Comparison of ENCODE assay signal across 17 mouse cellular contexts in genomic region chr19:10034356-10034755, GRCm38 (mm10). TPM values are rescaled to one million over a fixed set of nuclear protein-coding genes. Genes with fewer than 3 reads are reported as not detected.
DNase-seq lines count a peak whose midpoint lies in the region; ATAC-seq and TF ChIP-seq lines count a peak whose summit lies in the region.
"Had no signal": no experiment of that assay in that cellular context is flagged by ENCODE, and none has a peak within 500 bp of the region (broad histone marks: within the 10 kb centered on the region; RNA-seq: fewer than 3 reads in every experiment).

No protein-coding gene starts in this region.

- no peak for TF ChIP-seq CTCF in gastrocnemius, adult 2 months (IDR thresholded peaks at IDR 0.05)

- peak overlapping the region; percentile 8; the same call in 1 of the 2 replicates for H3K27ac ChIP-seq in gastrocnemius, adult 2 months
- no peak overlapping the region for H3K27ac ChIP-seq in liver, embryonic 13.5 days
- no peak overlapping the region for H3K27ac ChIP-seq in liver, embryonic 11.5 days (ENCODE audit: low read depth, low read length)
- no peak overlapping the region for H3K27ac ChIP-seq in midbrain, embryonic 12.5 days (replicated peaks)
- H3K27ac ChIP-seq in midbrain, embryonic 15.5 days = no peak overlapping the region
- H3K27ac ChIP-seq: embryonic facial prominence, embryonic 12.5 days; forebrain, embryonic 13.5 days; intestine, embryonic 15.5 days; kidney, embryonic 15.5 days; neural tube, embryonic 12.5 days had no signal

- H3K27me3 ChIP-seq in liver, embryonic 13.5 days = no peaks in the 10 kb centered on the region
- H3K27me3 ChIP-seq in liver, embryonic 11.5 days (replicated peaks; ENCODE audit: control insufficient read depth, insufficient read depth, low read length) = no peaks in the 10 kb centered on the region
- no peaks in the 10 kb centered on the region for H3K27me3 ChIP-seq in midbrain, embryonic 12.5 days
- no peaks in the 10 kb centered on the region for H3K27me3 ChIP-seq in midbrain, embryonic 15.5 days (replicated peaks)
- H3K27me3 ChIP-seq: embryonic facial prominence, embryonic 12.5 days; intestine, embryonic 15.5 days; kidney, embryonic 15.5 days; neural tube, embryonic 12.5 days had no signal

- H3K36me3 ChIP-seq in liver, embryonic 13.5 days = peaks cover 96% of the 10 kb centered on the region
- H3K36me3 ChIP-seq in liver, embryonic 11.5 days (ENCODE audit: control insufficient read depth, insufficient read depth, low read length) = peaks cover 5% of the 10 kb centered on the region
- H3K36me3 ChIP-seq in midbrain, embryonic 12.5 days = no peaks in the 10 kb centered on the region
- H3K36me3 ChIP-seq in midbrain, embryonic 15.5 days (replicated peaks) = no peaks in the 10 kb centered on the region
- H3K36me3 ChIP-seq: intestine, embryonic 15.5 days; neural tube, embryonic 12.5 days had no signal

- peak; percentile 21 for ATAC-seq in liver, embryonic 13.5 days (ENCODE audit: low read depth)
- ATAC-seq in liver, embryonic 11.5 days (replicated peaks; ENCODE audit: low FRiP score) = no peak
- ATAC-seq in midbrain, embryonic 12.5 days (ENCODE audit: low FRiP score, low read depth) = peak; percentile 10; the same call in 1 of the 2 replicates
- ATAC-seq in midbrain, embryonic 15.5 days (replicated peaks) = no peak

- peaks cover 54% of the 10 kb centered on the region for H3K4me1 ChIP-seq in liver, embryonic 13.5 days (replicated peaks)
- no peaks in the 10 kb centered on the region for H3K4me1 ChIP-seq in liver, embryonic 11.5 days (replicated peaks; ENCODE audit: control insufficient read depth, insufficient read depth, low read length)
- no peaks in the 10 kb centered on the region for H3K4me1 ChIP-seq in midbrain, embryonic 12.5 days
- H3K4me1 ChIP-seq in midbrain, embryonic 15.5 days = no peaks in the 10 kb centered on the region
- H3K4me1 ChIP-seq: neural tube, embryonic 12.5 days had no signal

- no peak overlapping the region for H3K4me2 ChIP-seq in liver, embryonic 13.5 days
- no peak overlapping the region for H3K4me2 ChIP-seq in liver, embryonic 11.5 days
- H3K4me2 ChIP-seq in midbrain, embryonic 12.5 days (replicated peaks) = no peak overlapping the region
- no peak overlapping the region for H3K4me2 ChIP-seq in midbrain, embryonic 15.5 days
- H3K4me2 ChIP-seq: embryonic facial prominence, embryonic 12.5 days; forebrain, embryonic 13.5 days; heart, embryonic 11.5 days; intestine, embryonic 15.5 days; kidney, embryonic 15.5 days; neural tube, embryonic 12.5 days had no signal

- H3K9ac ChIP-seq in liver, embryonic 13.5 days = 0 out of 2 replicates have a peak overlapping the region, but pooled peaks have one; percentile 9
- no peak overlapping the region for H3K9ac ChIP-seq in liver, embryonic 11.5 days (ENCODE audit: low read depth, low read length)
- no peak overlapping the region for H3K9ac ChIP-seq in midbrain, embryonic 12.5 days (replicated peaks)
- no peak overlapping the region for H3K9ac ChIP-seq in midbrain, embryonic 15.5 days
- H3K9ac ChIP-seq: embryonic facial prominence, embryonic 12.5 days; forebrain, embryonic 13.5 days; intestine, embryonic 15.5 days; kidney, embryonic 15.5 days; neural tube, embryonic 12.5 days had no signal

- intact Hi-C loops in gastrocnemius, adult 2 months (cut with DNase I) = loop anchor here (1.0 to 2.0 kb wide), 2 partner anchors 34 to 118 kb away; no protein-coding TSS in a partner anchor
- intact Hi-C loops in gastrocnemius, postnatal 14 days (cut with DNase I; ENCODE audit: low total_unique reads) = loop anchor here (2.0 to 5.0 kb wide), 2 partner anchors 34 to 117 kb away; partner anchors contain the start of genes Best1 and Rab3il1

- DNase-seq in gastrocnemius, adult 2 months = no peak
- DNase-seq in gastrocnemius, postnatal 14 days = no peak
- DNase-seq in liver, embryonic 13.5 days = no peak
- DNase-seq in liver, embryonic 11.5 days (ENCODE audit: low spot score) = no peak
- no peak for DNase-seq in kidney, adult 9 months

- H3K4me3 ChIP-seq in gastrocnemius, adult 2 months = no peak overlapping the region
- no peak overlapping the region for H3K4me3 ChIP-seq in liver, embryonic 13.5 days (replicated peaks)
- H3K4me3 ChIP-seq in liver, embryonic 11.5 days (ENCODE audit: low read depth, low read length) = no peak overlapping the region
- no peak overlapping the region for H3K4me3 ChIP-seq in midbrain, embryonic 12.5 days
- no peak overlapping the region for H3K4me3 ChIP-seq in midbrain, embryonic 15.5 days
- H3K4me3 ChIP-seq: embryonic facial prominence, embryonic 12.5 days; erythroblast, embryonic 14.5 days; forebrain, embryonic 13.5 days; intestine, embryonic 15.5 days; kidney, embryonic 15.5 days; megakaryocyte, embryonic 14.5 days; neural tube, embryonic 12.5 days had no signal

- H3K9me3 ChIP-seq in liver, embryonic 13.5 days (replicated peaks) = no peaks in the 10 kb centered on the region
- H3K9me3 ChIP-seq in liver, embryonic 11.5 days (ENCODE audit: control insufficient read depth, low read length) = no peaks in the 10 kb centered on the region
- no peaks in the 10 kb centered on the region for H3K9me3 ChIP-seq in midbrain, embryonic 12.5 days
- H3K9me3 ChIP-seq in midbrain, embryonic 15.5 days = no peaks in the 10 kb centered on the region
- H3K9me3 ChIP-seq: embryonic facial prominence, embryonic 12.5 days; forebrain, embryonic 13.5 days; intestine, embryonic 15.5 days; kidney, embryonic 15.5 days; megakaryocyte, embryonic 14.5 days; neural tube, embryonic 12.5 days had no signal

- WGBS in liver, embryonic 13.5 days (ENCODE audit: insufficient replicate concordance) = 89% methylated on average over 5 of the region's 5 CpGs
- 87% methylated on average over 5 of the region's 5 CpGs for WGBS in liver, embryonic 11.5 days
- WGBS in midbrain, embryonic 12.5 days = 59% methylated on average over 5 of the region's 5 CpGs
- 76% methylated on average over 5 of the region's 5 CpGs for WGBS in midbrain, embryonic 15.5 days

RNA-seq across cellular contexts. Expression of gene Fads3, which starts 7.0 kb away (rescaled TPM):
- 1 to 10 TPM; 2.2 to 2.3 TPM for total RNA-seq in gastrocnemius, adult 2 months (2021)
- total RNA-seq in gastrocnemius, postnatal 14 days (2021) = 1 to 10 TPM; 5.4 to 6.0 TPM
- 5.3 and 7.3 TPM in 2 replicates for polyA plus RNA-seq in liver, embryonic 13.5 days (2015; fragmentation: Nextera tagmentation; extraction: Ambion mirVana)
- polyA plus RNA-seq in liver, embryonic 11.5 days (2014; fragmentation: Nextera tagmentation; extraction: Ambion mirVana) = 7.2 and 7.3 TPM in 2 replicates
- 9.6 and 10.7 TPM in 2 replicates for polyA plus RNA-seq in midbrain, embryonic 12.5 days (2016; fragmentation: Nextera tagmentation; extraction: Ambion mirVana)
- polyA plus RNA-seq in midbrain, embryonic 15.5 days (2015; fragmentation: Nextera tagmentation; extraction: Ambion mirVana) = 25.8 and 27.1 TPM in 2 replicates

RNA-seq across cellular contexts. Expression of gene Rab3il1, which starts 32.9 kb away (rescaled TPM):
- 1 to 10 TPM; 4.0 to 4.7 TPM for total RNA-seq in gastrocnemius, adult 2 months (2021)
- 10 to 100 TPM in 1 of 2 experiments, 1 to 10 TPM in 1; 7.4 to 11.6 TPM for total RNA-seq in gastrocnemius, postnatal 14 days (2021)
- 196 and 207 TPM in 2 replicates for polyA plus RNA-seq in liver, embryonic 13.5 days (2015; fragmentation: Nextera tagmentation; extraction: Ambion mirVana)
- polyA plus RNA-seq in liver, embryonic 11.5 days (2014; fragmentation: Nextera tagmentation; extraction: Ambion mirVana) = 133 and 137 TPM in 2 replicates
- 28.2 and 34.2 TPM in 2 replicates for polyA plus RNA-seq in midbrain, embryonic 12.5 days (2016; fragmentation: Nextera tagmentation; extraction: Ambion mirVana)
- polyA plus RNA-seq in midbrain, embryonic 15.5 days (2015; fragmentation: Nextera tagmentation; extraction: Ambion mirVana) = 24.5 and 29.2 TPM in 2 replicates

RNA-seq across cellular contexts. Expression of gene Best1, which starts 32.9 kb away (rescaled TPM):
- under 1 TPM; 0.28 to 0.46 TPM for total RNA-seq in gastrocnemius, adult 2 months (2021)
- total RNA-seq in gastrocnemius, postnatal 14 days (2021) = under 1 TPM; 0.29 to 0.41 TPM
- polyA plus RNA-seq in liver, embryonic 13.5 days (2015; fragmentation: Nextera tagmentation; extraction: Ambion mirVana) = 0.17 and 0.20 TPM in 2 replicates
- polyA plus RNA-seq in liver, embryonic 11.5 days (2014; fragmentation: Nextera tagmentation; extraction: Ambion mirVana) = 0.31 and 0.59 TPM in 2 replicates
- 1.1 TPM in 2 replicates for polyA plus RNA-seq in midbrain, embryonic 12.5 days (2016; fragmentation: Nextera tagmentation; extraction: Ambion mirVana)
- 1.7 and 3.2 TPM in 2 replicates for polyA plus RNA-seq in midbrain, embryonic 15.5 days (2015; fragmentation: Nextera tagmentation; extraction: Ambion mirVana)
- total RNA-seq: granulocyte monocyte progenitor cell, adult 5-6 weeks; MEL had no signal
- polyA plus RNA-seq: erythroblast, embryonic 14.5 days had no signal

RNA-seq across cellular contexts. Expression of gene Fth1, which starts 54.0 kb away (rescaled TPM):
- total RNA-seq in gastrocnemius, adult 2 months (2021) = 1,000 to 10,000 TPM; 2,168 to 2,432 TPM
- total RNA-seq in gastrocnemius, postnatal 14 days (2021) = 1,000 to 10,000 TPM; 2,162 to 2,185 TPM
- 5,062 and 5,153 TPM in 2 replicates for polyA plus RNA-seq in liver, embryonic 13.5 days (2015; fragmentation: Nextera tagmentation; extraction: Ambion mirVana)
- 3,796 and 3,887 TPM in 2 replicates for polyA plus RNA-seq in liver, embryonic 11.5 days (2014; fragmentation: Nextera tagmentation; extraction: Ambion mirVana)
- 1,351 and 1,421 TPM in 2 replicates for polyA plus RNA-seq in midbrain, embryonic 12.5 days (2016; fragmentation: Nextera tagmentation; extraction: Ambion mirVana)
- polyA plus RNA-seq in midbrain, embryonic 15.5 days (2015; fragmentation: Nextera tagmentation; extraction: Ambion mirVana) = 1,452 and 1,467 TPM in 2 replicates

Comparison
In these comparisons a context has a peak if more than half of its experiments do, and no peak if none do; other contexts are left out.
1. ATAC-seq: peak in liver, embryonic 13.5 days (single experiment) and midbrain, embryonic 12.5 days (single experiment); none in liver, embryonic 11.5 days (single experiment) and midbrain, embryonic 15.5 days (single experiment).